Mouse (Mus musculus) heart, embryonic 16.5 days (tissue): ENCODE measurements at regions not wholly inside any gene's neighbourhood (a gene's known extent, or its start where the extent isn't known, plus 50 kb on each side); places are given as distances from the start of the nearest gene placed in this dataset.

Experiments
- ATAC-seq: fragments of 200-750 bp; cut with Nextera tagmentation; replicated peaks from 2 replicates; pipeline ENCODE4 v1.8.0; 2017; ENCODE audit warnings: moderate number of reproducible peaks; ENCODE audit not compliant: insufficient read depth, low FRiP score; ENCODE audit errors: extremely low read depth
- H3K27ac ChIP-seq: fragments of 300-500 bp; sonication (generic); 2 replicates; pipeline ENCODE4 v1.5.1; 2014; ENCODE audit warnings: mild to moderate bottlenecking, low read length, control low read depth, moderate library complexity
- H3K27me3 ChIP-seq: fragments of 300-500 bp; sonication (generic); 2 replicates; pipeline ENCODE4 v1.6.1; 2014; ENCODE audit warnings: low read length, mixed read lengths; ENCODE audit not compliant: control insufficient read depth, insufficient read depth
- H3K36me3 ChIP-seq: fragments of 300-500 bp; sonication (generic); 2 replicates; pipeline ENCODE4 v1.6.1; 2014; ENCODE audit not compliant: control insufficient read depth, insufficient read depth
- H3K4me1 ChIP-seq: fragments of 300-500 bp; sonication (generic); 2 replicates; pipeline ENCODE4 v1.6.1; 2014; ENCODE audit warnings: low read length, mixed read lengths; ENCODE audit not compliant: control insufficient read depth, insufficient read depth
- H3K4me2 ChIP-seq: fragments of 300-500 bp; sonication (generic); 2 replicates; pipeline ENCODE4 v1.6.1; 2014; ENCODE audit warnings: low read depth, mild to moderate bottlenecking, control low read depth, low read length
- H3K4me3 ChIP-seq: fragments of 300-500 bp; sonication (generic); 2 replicates; pipeline ENCODE4 v1.5.1; 2014; ENCODE audit warnings: mild to moderate bottlenecking, control low read depth, low read length
- H3K9ac ChIP-seq: fragments of 300-500 bp; sonication (generic); 2 replicates; pipeline ENCODE4 v1.6.1; 2014; ENCODE audit warnings: low read length, control low read depth
- H3K9me3 ChIP-seq: fragments of 300-500 bp; sonication (generic); replicated peaks from 2 replicates; pipeline ENCODE4 v1.6.1; 2016; ENCODE audit warnings: low read length; ENCODE audit not compliant: control insufficient read depth
- WGBS: fragments of 180-500 bp; shearing (Covaris S2); extraction: QIAGEN DNeasy Blood & Tissue Kit; methylation state at CpG from one replicate; pipeline ENCODE4 v1.1.7; 2014; 5-methylcytosine and 5-hydroxymethylcytosine counted together

- Histone ChIP-seq H3K36me3 (no peaks in the 10 kb centered on the region), H3K4me1 (0 out of 2 replicates have a peak, but pooled peaks cover under 1% of the 10 kb centered on the region), H3K4me3 (no peak overlapping the region), H3K4me2 (no peak overlapping the region), H3K27me3 (no peaks in the 10 kb centered on the region), H3K27ac (no peak overlapping the region), H3K9ac (no peak overlapping the region), H3K9me3 (no peaks in the 10 kb centered on the region)
- ATAC-seq: no peak
- 70% methylated on average over 3 of the region's 3 CpGs for WGBS
These were observed 349.1 kb upstream of the Tmc3 start for GRCm38 (mm10) chr7:83235659-83236058.

GRCm38 (mm10) chr7:83237336-83237735 is 347.4 kb upstream of the Tmc3 start:
- ATAC-seq: no peak
- H3K4me1 ChIP-seq: no peaks in the 10 kb centered on the region
- H3K4me3 ChIP-seq: no peak overlapping the region
- H3K36me3 ChIP-seq: no peaks in the 10 kb centered on the region
- no peak overlapping the region for H3K27ac ChIP-seq
- no peak overlapping the region for H3K4me2 ChIP-seq
- no peak overlapping the region for H3K9ac ChIP-seq
- H3K9me3 ChIP-seq: no peaks in the 10 kb centered on the region
- 77% methylated on average over 3 of the region's 3 CpGs for WGBS
- no peaks in the 10 kb centered on the region for H3K27me3 ChIP-seq

GRCm38 (mm10) chr7:83238091-83238490 is 346.6 kb upstream of the Tmc3 start:
- H3K4me2 ChIP-seq: no peak overlapping the region
- H3K4me1 ChIP-seq: no peaks in the 10 kb centered on the region
- H3K4me3 ChIP-seq: no peak overlapping the region
- H3K9me3 ChIP-seq: no peaks in the 10 kb centered on the region
- H3K9ac ChIP-seq: no peak overlapping the region
- H3K27ac ChIP-seq: no peak overlapping the region
- H3K27me3 ChIP-seq: no peaks in the 10 kb centered on the region
- no peaks in the 10 kb centered on the region for H3K36me3 ChIP-seq
- no peak for ATAC-seq

GRCm38 (mm10) chr7:83242233-83242632 is 342.5 kb upstream of the Tmc3 start:
- H3K4me3 ChIP-seq: no peak overlapping the region
- H3K27ac ChIP-seq: no peak overlapping the region; the same call in 1 of the 2 replicates
- no peaks in the 10 kb centered on the region for H3K27me3 ChIP-seq
- H3K9me3 ChIP-seq: no peaks in the 10 kb centered on the region
- no peak overlapping the region for H3K9ac ChIP-seq
- ATAC-seq: no peak
- no peaks in the 10 kb centered on the region for H3K4me1 ChIP-seq
- H3K36me3 ChIP-seq: no peaks in the 10 kb centered on the region
- H3K4me2 ChIP-seq: no peak overlapping the region
- 41% methylated on average over 3 of the region's 3 CpGs for WGBS

GRCm38 (mm10) chr7:83245867-83246266 is 338.9 kb upstream of the Tmc3 start:
- WGBS: 69% methylated on average over 2 of the region's 2 CpGs
- Histone ChIP-seq H3K9me3 (no peaks in the 10 kb centered on the region), H3K27ac (no peak overlapping the region), H3K27me3 (no peaks in the 10 kb centered on the region), H3K4me3 (no peak overlapping the region), H3K9ac (no peak overlapping the region), H3K4me2 (no peak overlapping the region), H3K4me1 (no peaks in the 10 kb centered on the region), H3K36me3 (no peaks in the 10 kb centered on the region)
- ATAC-seq: no peak

- WGBS: 79% methylated on average over 8 of the region's 8 CpGs
- Histone ChIP-seq H3K4me3 (no peak overlapping the region), H3K9me3 (no peaks in the 10 kb centered on the region), H3K9ac (no peak overlapping the region), H3K4me2 (no peak overlapping the region), H3K36me3 (no peaks in the 10 kb centered on the region), H3K4me1 (no peaks in the 10 kb centered on the region), H3K27ac (no peak overlapping the region), H3K27me3 (no peaks in the 10 kb centered on the region)
- ATAC-seq: no peak
These were observed 332.6 kb upstream of the Tmc3 start for GRCm38 (mm10) chr7:83251995-83252563.

GRCm38 (mm10) chr7:83253001-83253400 is 331.7 kb upstream of the Tmc3 start:
- WGBS: 67% methylated on average over 9 of the region's 9 CpGs
- H3K9ac ChIP-seq: no peak overlapping the region
- ATAC-seq: peak; percentile 45; the same call in 1 of the 2 replicates
- no peak overlapping the region for H3K4me2 ChIP-seq
- no peaks in the 10 kb centered on the region for H3K27me3 ChIP-seq
- no peaks in the 10 kb centered on the region for H3K4me1 ChIP-seq
- no peak overlapping the region for H3K27ac ChIP-seq
- H3K4me3 ChIP-seq: no peak overlapping the region
- H3K9me3 ChIP-seq: no peaks in the 10 kb centered on the region
- no peaks in the 10 kb centered on the region for H3K36me3 ChIP-seq

- ATAC-seq: no peak
- Histone ChIP-seq H3K36me3 (no peaks in the 10 kb centered on the region), H3K27me3 (no peaks in the 10 kb centered on the region), H3K9ac (no peak overlapping the region), H3K4me1 (no peaks in the 10 kb centered on the region), H3K4me3 (no peak overlapping the region), H3K27ac (no peak overlapping the region), H3K4me2 (no peak overlapping the region), H3K9me3 (no peaks in the 10 kb centered on the region)
- 64% methylated on average over 3 of the region's 3 CpGs for WGBS
These were observed 331.3 kb upstream of the Tmc3 start for GRCm38 (mm10) chr7:83253432-83253831.

- Histone ChIP-seq H3K4me3 (no peak overlapping the region), H3K27ac (no peak overlapping the region), H3K36me3 (no peaks in the 10 kb centered on the region), H3K9me3 (no peaks in the 10 kb centered on the region), H3K4me2 (no peak overlapping the region), H3K27me3 (no peaks in the 10 kb centered on the region), H3K9ac (no peak overlapping the region), H3K4me1 (no peaks in the 10 kb centered on the region)
- no peak for ATAC-seq
- 54% methylated on average over 4 of the region's 4 CpGs for WGBS
These were observed 330.3 kb upstream of the Tmc3 start for GRCm38 (mm10) chr7:83254411-83254810.
